Mouse (Mus musculus): Measurements from ENCODE around the gene Eri3. TPM values are rescaled to one million over a fixed set of nuclear protein-coding genes. Genes with fewer than 3 reads are reported as not detected.

Gene Eri3
- polyA plus RNA-seq, 1 experiment from 2014 or later = 166 TPM

DNA sequence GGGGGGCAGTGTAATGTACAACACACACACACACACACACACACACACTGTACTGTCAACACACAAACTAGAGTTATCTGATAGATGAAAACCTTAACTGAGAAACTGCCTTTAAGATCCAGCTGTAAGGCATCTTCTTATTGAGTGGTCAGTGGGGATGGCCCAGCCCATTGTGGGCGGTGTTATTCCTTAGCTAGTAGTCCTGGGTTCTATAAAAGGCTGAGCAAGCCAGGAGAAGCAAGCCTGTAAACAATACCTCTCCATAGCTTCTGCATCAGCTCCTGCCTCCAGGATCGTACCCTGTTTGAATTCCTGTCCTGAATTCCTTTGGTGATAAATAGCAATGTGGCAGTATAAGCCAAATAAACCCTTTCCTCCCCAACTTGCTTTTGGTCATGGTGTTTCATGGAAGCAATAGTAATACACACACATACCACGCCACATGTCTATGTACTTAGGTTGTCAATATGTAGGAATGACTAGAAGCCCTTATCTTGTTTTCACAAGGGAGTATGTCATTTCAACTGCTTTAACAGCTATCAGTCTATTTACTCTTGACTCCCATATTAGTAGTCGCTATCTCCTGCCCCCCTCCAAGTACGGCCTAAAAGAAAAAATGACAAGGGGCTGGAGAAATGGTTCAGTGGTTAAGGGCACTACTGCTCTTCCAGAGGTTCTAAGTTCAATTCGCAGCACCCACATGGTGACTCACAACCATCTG lies 133.0 kb downstream of the Eri3 start:
- Histone ChIP-seq H3K4me2 (peak overlapping the region; percentile 78), H3K4me3 (replicated peaks) (no peak overlapping the region), H3K4me1 (replicated peaks) (peaks cover 14% of the 10 kb centered on the region), H3K27me3 (no peaks in the 10 kb centered on the region), H3K9me3 (no peaks in the 10 kb centered on the region), H3K9ac (replicated peaks) (no peak overlapping the region), H3K36me3 (peaks cover 25% of the 10 kb centered on the region), H3K27ac (no peak overlapping the region)
- whole genome bisulfite sequencing = 86% methylated on average over 6 of the region's 6 CpGs
- no peak for ATAC-seq (ENCODE audit: insufficient number of reproducible peaks, insufficient read depth, low FRiP score, low TSS enrichment, low read depth)

DNA sequence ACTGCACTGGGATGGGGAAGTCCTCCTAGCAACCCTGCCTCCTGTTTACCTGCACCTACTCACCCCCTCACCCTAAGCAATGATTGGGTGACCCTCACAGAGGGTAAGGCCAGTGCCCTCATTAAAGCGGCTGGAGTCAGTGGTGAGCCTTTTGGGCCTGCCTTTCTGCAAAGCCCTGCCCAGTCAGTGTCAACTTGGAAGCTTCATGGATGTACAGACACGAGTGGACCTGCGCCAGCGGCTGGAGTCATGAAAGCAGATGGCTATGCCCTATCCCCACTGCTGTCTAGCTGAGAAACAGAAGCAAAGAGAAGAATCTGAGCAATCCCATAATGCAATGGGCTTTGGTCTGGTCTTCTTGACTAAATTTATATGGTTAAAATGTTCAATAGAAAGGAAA lies 136.2 kb downstream of the Eri3 start:
- 87% methylated on average over 4 of the region's 4 CpGs for WGBS

DNA sequence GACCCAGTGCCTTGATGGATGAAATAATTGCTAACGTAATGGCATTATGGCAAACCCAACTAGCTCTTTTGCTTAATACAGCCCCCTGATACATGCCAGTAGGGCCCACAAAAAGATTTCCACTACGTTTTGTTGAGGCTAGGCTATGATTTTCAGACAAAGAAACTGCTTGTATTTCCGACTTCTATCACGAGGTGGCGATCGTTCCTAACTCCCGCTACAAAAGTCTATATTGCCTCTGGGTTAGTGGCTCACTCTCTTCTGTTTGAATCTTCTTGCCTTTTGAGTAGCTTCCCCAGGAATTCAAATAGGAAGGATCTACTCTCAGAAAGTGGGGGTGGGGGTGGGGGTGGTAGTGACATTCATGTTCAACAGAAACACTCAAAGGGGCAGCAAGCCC lies 155.2 kb downstream of the Eri3 start:
- WGBS = 5% methylated on average over 7 of the region's 7 CpGs
- no peak for ATAC-seq (ENCODE audit: insufficient number of reproducible peaks, insufficient read depth, low FRiP score, low TSS enrichment, low read depth)

More for the DNA sequence above, 136.2 kb downstream of the Eri3 start:
- no peak overlapping the region for H3K4me2 ChIP-seq
- H3K4me1 ChIP-seq (replicated peaks) = peaks cover 8% of the 10 kb centered on the region
- H3K9me3 ChIP-seq = no peaks in the 10 kb centered on the region
- no peaks in the 10 kb centered on the region for H3K27me3 ChIP-seq
- H3K27ac ChIP-seq = no peak overlapping the region
- H3K4me3 ChIP-seq (replicated peaks) = no peak overlapping the region
- no peak overlapping the region for H3K9ac ChIP-seq (replicated peaks)
- H3K36me3 ChIP-seq = no peaks in the 10 kb centered on the region
- no peak for ATAC-seq (ENCODE audit: insufficient number of reproducible peaks, insufficient read depth, low FRiP score, low TSS enrichment, low read depth)

DNA sequence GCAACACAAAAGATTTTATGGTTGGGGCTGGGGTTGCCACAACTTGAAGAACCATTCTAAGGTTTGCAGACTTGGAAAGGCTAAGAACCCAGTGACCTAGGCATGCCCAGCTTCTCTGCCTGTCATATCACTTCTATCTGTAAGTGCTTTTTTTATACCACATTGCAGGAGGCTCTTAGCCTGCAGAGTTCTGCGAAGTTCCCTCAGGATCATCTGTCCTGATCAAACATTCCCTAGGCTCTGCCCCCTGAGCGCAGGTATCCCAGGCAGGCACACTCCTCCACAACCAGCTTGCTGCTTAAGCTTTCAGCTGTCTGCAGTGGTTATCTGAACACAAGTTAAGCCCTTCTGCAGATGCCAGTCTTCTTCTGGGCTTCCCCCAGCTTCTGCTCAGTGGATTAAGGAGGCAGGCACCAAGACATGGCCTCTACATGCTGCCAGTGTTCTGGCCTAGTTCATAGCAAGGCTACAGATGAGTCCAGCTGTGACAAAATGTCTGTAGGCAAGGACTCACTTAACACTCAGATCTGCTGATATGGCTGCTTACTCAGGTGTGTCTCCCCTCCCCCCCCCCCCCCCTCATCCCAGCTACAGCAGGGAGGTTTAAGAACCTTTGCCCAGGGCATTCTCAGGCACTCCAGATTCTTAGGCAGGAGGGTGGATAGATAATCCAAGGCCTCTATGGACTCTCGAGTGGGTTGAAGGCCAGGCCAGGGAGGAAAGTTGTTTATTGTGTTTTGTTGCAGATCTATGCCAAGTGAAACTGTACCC lies 158.8 kb downstream of the Eri3 start:
- H3K27me3 ChIP-seq = no peaks in the 10 kb centered on the region; the same call in 1 of the 2 replicates
- H3K9me3 ChIP-seq = no peaks in the 10 kb centered on the region
- H3K36me3 ChIP-seq = no peaks in the 10 kb centered on the region
- H3K9ac ChIP-seq (replicated peaks) = no peak overlapping the region
- no peak overlapping the region for H3K4me2 ChIP-seq
- H3K4me1 ChIP-seq (replicated peaks) = 0 out of 2 replicates have a peak, but pooled peaks cover 5% of the 10 kb centered on the region
- no peak overlapping the region for H3K27ac ChIP-seq
- no peak overlapping the region for H3K4me3 ChIP-seq (replicated peaks)
- no peak for ATAC-seq (ENCODE audit: insufficient number of reproducible peaks, insufficient read depth, low FRiP score, low TSS enrichment, low read depth)
- WGBS = 80% methylated on average over 3 of the region's 3 CpGs

More for the DNA sequence above, 155.2 kb downstream of the Eri3 start:
- Histone ChIP-seq H3K36me3 (no peaks in the 10 kb centered on the region), H3K27me3 (no peaks in the 10 kb centered on the region), H3K4me1 (replicated peaks) (0 out of 2 replicates have a peak, but pooled peaks cover 5% of the 10 kb centered on the region), H3K9ac (replicated peaks) (no peak overlapping the region), H3K27ac (no peak overlapping the region), H3K4me3 (replicated peaks) (no peak overlapping the region), H3K4me2 (no peak overlapping the region), H3K9me3 (no peaks in the 10 kb centered on the region)

DNA sequence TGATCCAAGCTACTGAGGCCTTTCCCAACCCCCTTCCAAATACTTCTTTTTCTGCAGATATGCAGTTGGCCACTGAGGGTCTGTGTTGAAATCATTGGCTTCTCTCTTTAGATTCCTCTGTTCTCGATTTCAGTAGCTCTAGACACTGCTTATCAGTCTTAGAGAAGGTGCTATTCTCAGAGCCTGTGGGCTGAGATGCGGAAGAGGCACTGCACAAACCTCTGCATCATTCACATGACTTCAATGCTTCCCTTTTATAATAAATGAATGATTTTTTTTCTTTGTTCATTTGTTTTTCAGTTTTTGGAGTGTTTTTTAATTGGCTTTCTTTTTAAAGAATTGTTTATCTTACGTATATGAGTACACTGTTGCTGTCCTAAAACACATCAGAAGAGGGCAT lies 162.1 kb downstream of the Eri3 start:
- Histone ChIP-seq H3K4me1 (replicated peaks) (no peaks in the 10 kb centered on the region), H3K36me3 (no peaks in the 10 kb centered on the region), H3K9me3 (no peaks in the 10 kb centered on the region), H3K27ac (no peak overlapping the region), H3K4me3 (replicated peaks) (no peak overlapping the region), H3K4me2 (no peak overlapping the region), H3K9ac (replicated peaks) (no peak overlapping the region), H3K27me3 (no peaks in the 10 kb centered on the region; the same call in 1 of the 2 replicates)
- 87% methylated on average over 3 of the region's 3 CpGs for WGBS
- no peak for ATAC-seq (ENCODE audit: insufficient number of reproducible peaks, insufficient read depth, low FRiP score, low TSS enrichment, low read depth)

DNA sequence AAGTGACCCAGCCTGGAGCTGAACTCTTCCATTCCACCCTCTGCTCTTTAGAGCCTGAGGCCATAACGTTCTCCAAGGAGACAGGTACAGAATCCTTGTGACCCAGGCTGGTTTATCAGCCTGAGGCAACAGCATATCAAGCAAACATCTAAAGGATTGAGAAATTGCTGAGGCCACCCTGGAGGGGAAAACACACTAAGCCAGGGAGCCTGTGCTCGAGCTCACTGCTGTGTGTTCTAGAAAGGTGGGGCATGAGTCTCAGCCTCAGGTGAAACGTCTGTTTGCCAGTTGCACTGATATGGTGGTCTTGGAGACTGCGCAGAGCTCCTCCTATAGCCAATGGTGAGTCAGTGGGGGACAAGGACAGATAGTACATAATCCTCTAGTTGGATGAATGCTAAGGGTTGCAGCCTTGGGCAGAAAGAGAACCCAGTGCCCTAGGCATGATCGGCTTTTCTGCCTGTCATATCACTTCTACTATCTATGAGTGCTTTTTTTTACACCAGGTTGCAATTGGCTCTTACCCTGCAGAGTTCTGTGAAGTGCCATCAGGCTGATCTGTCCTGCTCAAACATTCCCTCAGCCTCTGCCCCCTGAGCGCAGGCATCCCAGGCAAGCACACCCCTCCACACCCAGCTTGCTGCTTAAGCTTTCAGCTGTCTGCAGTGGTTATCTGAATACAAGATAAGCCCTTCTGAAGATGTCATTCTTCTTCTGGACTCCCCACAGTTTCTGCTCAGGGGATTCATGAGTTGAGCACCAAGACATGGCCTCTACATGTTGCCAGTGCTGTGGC lies 163.3 kb downstream of the Eri3 start:
- no peaks in the 10 kb centered on the region for H3K36me3 ChIP-seq
- H3K9me3 ChIP-seq = no peaks in the 10 kb centered on the region
- H3K4me3 ChIP-seq (replicated peaks) = no peak overlapping the region
- H3K27ac ChIP-seq = no peak overlapping the region
- H3K4me1 ChIP-seq (replicated peaks) = no peaks in the 10 kb centered on the region
- no peak overlapping the region for H3K9ac ChIP-seq (replicated peaks)
- WGBS = 78% methylated on average over 6 of the region's 6 CpGs
- ATAC-seq (ENCODE audit: insufficient number of reproducible peaks, insufficient read depth, low FRiP score, low TSS enrichment, low read depth) = no peak
- no peaks in the 10 kb centered on the region; the same call in 1 of the 2 replicates for H3K27me3 ChIP-seq
- no peak overlapping the region for H3K4me2 ChIP-seq

Small RNA genes lying within 50 kb of the gene (microRNA-seq; reads per million reads assigned to microRNA genes)
- gene Gm25559 = not detected

Other genes starting within 250 kb of the Eri3 start
- gene Rnf220, start 53.3 kb upstream of the Eri3 start, polyA plus RNA-seq (2016; fragmentation: Nextera tagmentation; extraction: Ambion mirVana) = 112 and 119 TPM in 2 replicates
- 87.0 and 87.5 TPM in 2 replicates for gene Dmap1, start 131.9 kb downstream of the Eri3 start, polyA plus RNA-seq (2016; fragmentation: Nextera tagmentation; extraction: Ambion mirVana)
- gene Gm12845, start 174.0 kb downstream of the Eri3 start, polyA plus RNA-seq (2016; fragmentation: Nextera tagmentation; extraction: Ambion mirVana) = not detected in 2 replicates
- not detected in 2 replicates for gene Klf17, start 215.3 kb downstream of the Eri3 start, polyA plus RNA-seq (2016; fragmentation: Nextera tagmentation; extraction: Ambion mirVana)